Mouse (Mus musculus) kidney, adult 9 months (tissue): Measurements from ENCODE around the gene Tapt1.
"Not testable (repeated sequence)": the region's sequence is repeated elsewhere in the genome, so short reads cannot be mapped to it uniquely, and the experiment has no call there.

ENCODE experiments used
- DNase-seq: peaks from one replicate; pipeline ENCODE4 v3.0.0; 2022

Gene Tapt1

GRCm38 (mm10) chr5:44196167-44196566 lies 30.3 kb downstream of the Tapt1 start:
- no peak for DNase-seq

- DNase-seq, result no peak
Observed at GRCm38 (mm10) chr5:44187370-44187769, 39.1 kb downstream of the Tapt1 start.

DNA sequence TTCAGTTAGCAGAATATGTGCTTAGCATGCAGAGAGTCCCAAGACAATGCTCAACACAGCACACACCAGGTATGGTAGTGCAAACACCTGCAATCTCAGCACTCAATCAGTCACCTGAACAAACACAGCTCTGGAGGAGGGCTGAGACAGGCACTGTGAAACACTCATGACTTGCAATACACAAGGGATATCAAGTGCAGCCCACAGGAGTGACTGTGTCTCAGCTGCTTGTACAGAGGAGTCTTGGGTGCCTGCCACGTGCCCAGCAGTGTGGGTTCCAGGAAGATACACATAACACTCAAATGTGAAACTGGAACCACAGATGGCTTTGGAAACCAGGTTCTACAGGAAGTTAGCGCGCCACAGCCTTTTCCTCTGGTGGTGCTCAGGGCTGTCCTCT lies 44.8 kb downstream of the Tapt1 start:
- no peak for DNase-seq

DNA sequence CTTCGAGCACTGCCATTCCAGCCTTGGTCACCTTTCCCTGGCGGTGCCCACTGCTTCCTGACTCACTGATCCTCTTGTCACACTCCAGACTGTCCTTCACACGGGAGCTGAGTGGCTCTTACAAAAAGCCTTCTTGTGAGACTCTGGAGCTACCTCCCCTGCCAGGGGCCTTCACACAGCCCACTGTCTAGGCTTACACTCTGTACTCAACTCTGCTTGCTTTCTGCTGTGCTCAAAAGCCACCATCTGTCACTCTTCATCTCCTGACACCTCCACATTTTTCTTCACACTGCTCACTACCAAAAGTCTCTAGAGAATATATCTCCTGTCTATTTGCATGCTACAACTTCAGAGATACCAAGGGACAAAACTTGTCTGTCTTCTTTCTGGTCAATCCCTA lies 46.0 kb downstream of the Tapt1 start:
- DNase-seq, result no peak

- DNase-seq, result no peak
Observed at GRCm38 (mm10) chr5:44174046-44174445, 52.4 kb downstream of the Tapt1 start.

DNA sequence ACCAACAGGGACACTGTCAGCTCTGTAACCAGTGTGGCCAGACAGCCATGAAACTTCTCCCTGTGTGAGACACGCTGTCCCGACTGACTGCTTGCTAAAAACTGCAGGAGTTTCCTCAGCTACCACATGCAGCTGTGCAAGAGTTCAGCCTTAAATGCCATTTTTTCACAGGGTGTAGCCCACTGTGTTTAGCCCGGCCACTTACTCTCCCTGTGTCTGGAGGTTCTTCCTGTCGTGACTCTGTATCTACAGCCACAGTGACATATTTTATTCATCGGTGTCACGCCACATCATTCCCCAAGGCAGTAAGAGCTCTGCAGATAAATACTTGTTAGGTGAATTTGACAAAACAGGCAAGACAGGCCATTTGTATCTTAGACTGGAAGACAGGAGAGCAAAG lies 59.6 kb downstream of the Tapt1 start:
- no peak for DNase-seq

DNA sequence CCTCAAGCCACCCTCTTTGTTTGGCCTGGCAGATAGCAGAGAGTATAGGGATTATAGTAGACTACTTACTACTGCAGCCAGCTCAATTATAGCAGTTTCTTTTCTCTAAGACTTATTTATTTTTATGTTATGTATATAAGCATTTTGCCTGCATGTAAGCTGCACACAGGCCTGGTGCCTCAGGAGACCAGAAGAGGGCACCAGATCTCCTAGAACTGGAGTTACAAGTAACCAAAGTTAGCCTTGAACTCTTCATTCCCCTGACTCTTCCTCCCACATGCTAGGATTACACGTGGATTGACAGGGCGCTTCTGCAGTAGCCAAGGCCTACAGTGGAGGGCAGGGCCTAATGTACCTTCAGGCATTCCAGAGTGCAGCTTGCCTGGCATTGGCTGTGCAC lies 60.6 kb downstream of the Tapt1 start:
- DNase-seq, result peak; percentile 33

DNA sequence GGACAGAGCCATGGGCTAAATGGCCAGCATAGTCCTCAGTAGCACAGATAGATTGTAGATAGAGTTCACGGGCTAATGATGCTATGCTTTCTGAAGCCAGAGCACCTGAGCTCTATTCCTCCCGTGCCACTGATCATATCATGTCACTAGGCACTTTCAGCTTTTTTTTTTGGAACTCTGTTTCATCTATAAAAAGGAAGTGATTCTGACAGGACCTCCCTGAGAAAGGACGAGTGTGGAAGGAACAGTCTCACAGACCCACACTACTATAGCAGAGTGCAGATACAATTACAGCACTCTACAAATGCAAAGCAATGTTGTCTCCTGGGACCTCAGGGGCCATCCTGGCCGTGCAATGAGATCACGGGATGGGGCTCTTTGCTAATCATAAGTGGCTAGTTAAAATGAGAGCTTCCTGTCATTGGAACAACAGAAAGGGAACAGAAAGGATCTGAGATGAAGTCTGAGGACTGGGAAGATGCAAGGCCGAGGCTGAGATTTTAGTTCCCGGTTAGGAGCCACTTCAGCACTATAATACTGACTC lies 62.1 kb downstream of the Tapt1 start:
- DNase-seq, result no peak

- no peak for DNase-seq
Observed at GRCm38 (mm10) chr5:44163318-44163717, 63.1 kb downstream of the Tapt1 start.

DNA sequence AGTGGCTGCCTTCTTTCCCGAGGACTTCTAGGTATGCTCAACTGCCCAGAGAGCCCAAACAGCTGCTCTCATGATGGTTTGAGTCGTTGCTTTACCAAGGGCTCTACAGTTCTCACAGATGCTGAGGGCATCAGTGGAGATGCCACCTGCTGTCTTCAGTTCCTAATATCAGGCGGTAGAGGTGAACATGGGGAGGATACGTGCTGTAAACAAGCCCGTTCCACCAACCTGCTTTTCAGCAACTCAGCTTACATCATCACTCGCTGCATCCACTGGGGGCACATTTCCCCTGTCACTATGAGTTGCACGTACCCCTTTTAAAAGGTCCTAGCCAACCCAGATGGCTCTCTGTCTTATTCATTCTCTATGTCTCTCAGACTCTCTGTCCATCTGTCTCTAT lies 63.6 kb downstream of the Tapt1 start:
- DNase-seq, result no peak

- no peak for DNase-seq
Observed at GRCm38 (mm10) chr5:44159679-44160438, 66.6 kb downstream of the Tapt1 start.

DNA sequence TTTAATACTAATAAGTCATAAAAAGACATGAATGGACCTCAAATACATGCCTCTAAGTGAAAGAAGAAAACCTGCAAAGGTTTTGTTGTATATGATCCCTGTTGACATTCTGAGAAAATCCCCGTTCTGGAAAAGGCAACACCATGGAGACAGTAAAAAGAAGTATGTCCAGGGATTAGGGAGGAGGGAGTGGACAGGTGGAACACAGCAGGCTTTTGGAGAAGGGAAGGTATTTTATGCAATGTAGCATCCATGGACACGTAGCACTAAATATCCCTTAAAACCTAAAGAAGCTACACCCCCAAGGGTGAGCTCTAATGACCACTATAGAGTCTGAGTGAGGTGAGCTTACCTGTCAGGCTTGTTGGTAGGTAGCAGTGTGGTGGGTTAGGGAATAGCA lies 67.2 kb downstream of the Tapt1 start:
- DNase-seq, result no peak

GRCm38 (mm10) chr5:44158458-44158857 lies 68.0 kb downstream of the Tapt1 start:
- no peak for DNase-seq

- DNase-seq, result no peak
Observed at GRCm38 (mm10) chr5:44157760-44158159, 68.7 kb downstream of the Tapt1 start.

DNA sequence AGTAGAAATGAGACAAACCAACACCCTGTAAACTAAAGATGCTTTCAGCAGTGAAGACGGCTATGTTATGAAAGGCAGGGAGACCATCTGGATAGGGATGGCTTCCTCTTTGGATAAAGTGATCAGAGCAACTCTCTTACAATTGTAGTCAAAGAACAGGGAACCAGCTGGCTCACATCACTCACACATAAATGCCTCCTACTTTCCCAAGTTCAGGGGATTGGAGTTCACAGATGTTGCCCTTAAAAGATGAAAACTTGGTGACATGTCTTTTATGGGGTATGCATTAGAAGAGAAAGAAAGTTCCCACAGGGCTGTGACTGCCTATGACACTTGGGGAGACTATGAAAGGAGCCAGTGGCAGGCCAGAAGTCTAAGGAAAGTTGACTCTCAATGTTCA lies 73.4 kb downstream of the Tapt1 start:
- DNase-seq, result no peak

DNA sequence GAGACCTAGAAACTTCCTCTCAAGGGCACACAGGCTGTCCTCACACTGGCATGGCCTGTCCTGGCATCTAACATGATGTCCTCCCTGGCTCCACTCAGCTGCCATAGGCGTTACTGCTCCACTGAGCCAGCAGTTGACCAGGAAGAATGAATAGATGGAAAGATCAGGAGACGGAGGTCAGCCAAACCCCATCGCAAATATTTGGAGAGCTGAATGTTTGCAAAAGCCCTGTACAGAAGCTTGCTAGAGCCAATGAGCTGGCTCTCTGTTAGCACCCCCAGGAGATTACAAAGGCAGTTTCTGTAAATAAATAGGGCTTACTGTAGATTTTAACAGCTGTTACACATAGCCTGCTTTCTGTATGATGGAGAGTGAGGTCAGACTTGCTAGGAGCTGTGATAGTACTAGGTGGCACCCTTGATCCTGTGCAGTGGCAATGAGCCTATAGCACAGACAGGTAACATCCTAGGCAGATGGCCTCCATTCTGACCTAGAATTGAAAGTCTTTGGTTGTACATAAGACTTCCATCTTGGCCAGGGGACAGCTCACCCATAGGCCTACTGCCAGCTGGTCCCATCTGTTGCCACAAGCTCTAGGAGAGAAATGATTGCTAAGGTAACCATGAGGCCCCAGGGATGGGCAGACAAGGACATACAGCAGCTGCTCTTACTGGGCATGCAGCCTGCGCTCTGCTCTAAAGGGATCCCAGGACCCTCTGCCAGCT lies 74.9 kb downstream of the Tapt1 start:
- DNase-seq, result no peak

DNA sequence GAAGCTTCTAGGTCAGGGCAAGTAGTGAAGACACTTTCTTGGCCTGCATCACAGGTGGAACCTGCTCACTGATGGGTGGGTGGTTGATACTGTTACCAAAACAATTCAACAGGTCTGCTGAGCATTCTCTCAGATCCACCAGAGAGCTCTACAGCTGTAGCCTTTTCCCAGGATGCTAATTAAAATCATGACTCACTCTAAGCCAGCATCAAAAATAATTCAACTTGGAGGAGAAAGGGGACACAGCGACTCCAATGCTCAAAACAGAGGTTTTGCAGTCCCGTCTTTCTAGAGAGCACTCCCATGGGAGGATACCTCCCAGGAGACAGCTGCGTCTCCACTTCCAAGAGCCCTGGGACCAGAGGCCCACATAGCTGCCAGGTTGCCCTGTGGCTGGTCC lies 78.7 kb downstream of the Tapt1 start:
- no peak for DNase-seq

DNA sequence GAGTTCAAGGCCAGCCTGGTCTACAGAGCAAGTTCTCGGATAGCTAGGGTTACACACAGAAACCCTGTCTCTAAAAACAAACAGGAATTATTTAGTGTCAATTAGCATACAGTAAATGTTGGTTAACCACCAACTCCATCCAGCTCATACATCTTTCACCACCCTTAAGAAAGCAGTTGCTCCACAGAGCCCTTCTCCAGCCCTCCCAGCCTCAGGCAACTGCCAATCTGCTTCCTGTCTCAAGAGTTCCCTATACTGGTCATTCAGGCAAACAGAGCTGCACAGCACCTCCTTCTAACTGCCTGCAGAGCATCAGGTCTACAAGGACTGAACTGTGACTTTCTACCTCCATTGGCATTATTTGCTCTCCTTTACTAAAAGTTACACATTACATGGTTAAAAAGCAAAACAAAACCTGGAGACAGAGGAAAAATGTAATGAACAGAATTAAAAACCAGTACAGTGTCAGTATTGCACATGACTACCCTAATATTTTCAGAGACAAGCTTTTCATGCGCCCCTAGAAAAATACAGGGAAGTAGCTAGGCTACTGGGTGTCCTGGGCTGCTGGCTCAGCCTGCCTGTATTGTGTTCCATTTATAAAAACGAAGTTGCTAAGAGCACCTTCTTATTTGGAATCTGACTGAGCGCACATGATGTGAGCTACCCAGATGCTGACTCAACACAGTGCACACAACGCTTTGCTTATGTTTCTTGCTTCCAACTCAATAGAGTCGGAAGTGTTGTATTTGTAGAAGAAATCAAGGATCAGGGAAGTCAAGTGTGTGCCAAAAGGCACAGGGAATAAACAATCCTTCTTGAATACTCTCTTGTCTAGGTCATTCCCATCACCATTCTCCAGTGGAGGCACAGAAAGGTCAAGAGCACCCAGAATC lies 79.7 kb downstream of the Tapt1 start:
- DNase-seq, result no peak

- DNase-seq, result no peak
Observed at GRCm38 (mm10) chr5:44143467-44144235, 82.8 kb downstream of the Tapt1 start.

DNA sequence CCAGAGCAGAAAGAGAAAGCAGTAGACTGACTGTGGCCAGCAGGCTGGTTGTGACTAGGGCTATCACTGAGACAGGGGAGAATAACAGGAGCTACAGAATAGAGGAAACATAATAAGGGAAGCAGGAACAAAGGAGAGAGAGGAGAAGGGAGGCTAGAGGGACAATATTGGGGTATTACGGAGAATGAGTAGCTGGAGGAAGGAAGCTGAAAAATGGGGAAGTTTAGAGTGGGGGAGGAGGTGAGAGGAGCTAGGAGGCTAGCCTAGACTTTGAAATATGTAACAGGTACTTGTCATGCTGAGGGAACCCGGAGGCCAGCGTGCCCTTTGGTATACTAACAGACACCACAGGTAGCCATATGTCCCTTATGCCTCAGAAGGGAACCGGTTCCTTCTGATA lies 98.9 kb downstream of the Tapt1 start:
- DNase-seq, result no peak

DNA sequence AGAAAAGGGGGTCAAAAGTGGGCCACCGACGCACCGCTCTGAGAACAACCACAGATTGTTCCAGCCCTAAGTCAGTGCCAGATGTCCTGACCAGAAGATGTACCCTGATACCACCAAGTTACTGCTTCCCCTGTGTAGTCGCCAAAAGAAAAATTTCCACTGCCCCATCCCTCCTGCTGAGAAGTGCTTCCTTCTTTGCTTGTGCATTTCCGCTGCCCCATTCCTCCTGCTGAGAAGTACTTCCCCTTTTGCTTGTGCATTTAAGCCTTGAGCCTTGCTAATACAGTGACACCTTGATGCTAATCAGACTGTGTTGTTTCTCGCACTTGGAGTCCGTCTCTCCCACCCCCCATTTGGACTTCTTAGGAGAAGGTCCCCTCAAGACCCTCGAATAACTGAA lies 99.9 kb downstream of the Tapt1 start:
- DNase-seq, result not testable (repeated sequence)
